Mouse (Mus musculus) embryonic facial prominence, embryonic 15.5 days (tissue): ENCODE results near the gene Nr0b2. TPM values are rescaled to one million over a fixed set of nuclear protein-coding genes. Genes with fewer than 3 reads are reported as not detected.

ENCODE experiments used
- ATAC-seq: fragments of 200-750 bp; cut with Nextera tagmentation; 2 replicates; pipeline ENCODE4 v1.8.0; 2017; ENCODE audit warnings: low read depth, moderate TSS enrichment; ENCODE audit not compliant: insufficient number of reproducible peaks, low FRiP score, low TSS enrichment
- H3K27ac ChIP-seq: fragments of 300-500 bp; sonication (generic); replicated peaks from 2 replicates; pipeline ENCODE4 v1.5.1; 2015; ENCODE audit warnings: mild to moderate bottlenecking, inconsistent platforms
- H3K27me3 ChIP-seq: fragments of 300-500 bp; sonication (generic); 2 replicates; pipeline ENCODE4 v1.6.1; 2015; ENCODE audit warnings: inconsistent platforms
- H3K36me3 ChIP-seq: fragments of 300-500 bp; sonication (generic); 2 replicates; pipeline ENCODE4 v1.6.1; 2015; ENCODE audit warnings: mild to moderate bottlenecking, inconsistent platforms
- H3K4me1 ChIP-seq: fragments of 300-500 bp; sonication (generic); 2 replicates; pipeline ENCODE4 v1.6.1; 2015; ENCODE audit warnings: inconsistent platforms
- H3K4me2 ChIP-seq: fragments of 300-500 bp; sonication (generic); replicated peaks from 2 replicates; pipeline ENCODE4 v1.6.1; 2015; ENCODE audit warnings: mild to moderate bottlenecking, inconsistent platforms
- H3K4me3 ChIP-seq: fragments of 300-500 bp; sonication (generic); replicated peaks from 2 replicates; pipeline ENCODE4 v1.5.1; 2015; ENCODE audit warnings: mild to moderate bottlenecking, inconsistent platforms
- H3K9ac ChIP-seq: fragments of 300-500 bp; sonication (generic); 2 replicates; pipeline ENCODE4 v1.6.1; 2015; ENCODE audit warnings: inconsistent platforms
- H3K9me3 ChIP-seq: fragments of 300-500 bp; sonication (generic); replicated peaks from 2 replicates; pipeline ENCODE4 v1.6.1; 2016; ENCODE audit warnings: inconsistent platforms
- WGBS: fragments of 180-500 bp; shearing (Covaris S2); methylation state at CpG from one replicate; pipeline ENCODE4 v1.1.7; 2015; 5-methylcytosine and 5-hydroxymethylcytosine counted together
- polyA plus RNA-seq: library from polyadenylated mRNA; unstranded; fragments of >200 nt; fragmentation: Nextera tagmentation; extraction: Ambion mirVana; gene quantifications from 2 replicates; pipeline ENCODE4 v1.2.1, GENCODE M21; 2015

Nr0b2 gene
- polyA plus RNA-seq, 1 experiment from 2014 or later: 0.15 TPM

DNA sequence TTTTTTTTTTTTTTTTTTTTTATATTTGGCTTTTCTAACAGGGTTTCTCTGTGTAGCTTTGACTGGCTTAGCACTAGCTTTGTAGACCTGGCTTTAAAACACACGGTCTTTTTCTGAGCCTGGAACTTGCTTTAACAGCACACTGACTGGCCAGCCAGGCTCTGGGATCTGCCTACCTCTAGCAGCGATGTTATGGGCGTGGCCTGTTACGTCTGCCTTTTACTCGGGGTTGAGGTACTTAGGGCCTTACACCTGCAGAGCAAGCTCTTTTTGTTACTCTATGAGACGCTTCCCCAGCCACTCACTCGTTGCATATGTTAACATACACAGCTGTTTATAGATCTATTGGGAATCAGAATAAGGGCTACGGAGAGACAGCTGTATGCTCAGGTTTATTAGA lies 14.1 kb downstream of the Nr0b2 start:
- Histone ChIP-seq H3K36me3 (no peaks in the 10 kb centered on the region), H3K27me3 (no peaks in the 10 kb centered on the region), H3K4me2 (no peak overlapping the region), H3K9ac (no peak overlapping the region), H3K4me3 (no peak overlapping the region), H3K9me3 (no peaks in the 10 kb centered on the region), H3K27ac (no peak overlapping the region), H3K4me1 (no peaks in the 10 kb centered on the region)
- ATAC-seq: no peak
- WGBS: 26% methylated on average over 8 of the region's 8 CpGs

DNA sequence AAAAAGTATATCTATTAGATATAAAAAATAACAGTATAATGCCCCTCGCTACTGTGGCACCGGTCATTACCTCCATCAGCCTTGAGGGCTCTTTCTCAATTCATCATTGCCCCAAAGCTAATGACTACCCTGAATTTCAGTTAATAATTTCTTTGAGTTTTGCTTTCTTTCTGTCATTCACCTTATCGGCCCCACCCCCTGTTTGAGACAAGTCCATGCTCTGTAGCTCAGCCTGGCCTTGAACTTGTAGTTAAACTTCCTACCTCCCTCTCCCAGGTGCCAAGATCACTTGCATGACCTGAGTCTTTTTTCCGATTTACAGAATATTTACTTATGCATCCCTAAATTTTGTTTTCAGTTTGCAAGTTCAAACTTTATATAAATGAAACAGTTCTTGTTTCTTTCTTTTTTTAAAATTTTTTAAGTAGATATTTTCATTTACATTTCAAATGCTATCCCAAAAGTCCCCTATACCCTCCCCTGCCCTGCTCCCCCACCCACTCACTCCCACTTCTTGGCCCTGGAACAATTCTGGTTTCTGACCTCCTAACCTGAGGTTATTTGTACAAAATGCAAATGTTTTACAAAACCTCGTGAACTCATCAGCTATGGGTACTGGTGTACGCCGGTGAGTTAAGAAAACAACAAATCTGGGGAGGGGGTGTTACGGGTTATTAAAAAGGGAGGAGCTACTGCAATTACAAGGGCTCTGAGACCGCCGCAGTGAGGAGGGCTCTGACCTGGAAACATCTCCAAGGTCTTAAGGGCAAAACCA lies 16.3 kb downstream of the Nr0b2 start:
- Histone ChIP-seq H3K27ac (no peak overlapping the region), H3K4me1 (0 out of 2 replicates have a peak, but pooled peaks cover 5% of the 10 kb centered on the region), H3K4me3 (no peak overlapping the region), H3K27me3 (no peaks in the 10 kb centered on the region), H3K9ac (no peak overlapping the region), H3K4me2 (no peak overlapping the region), H3K9me3 (no peaks in the 10 kb centered on the region), H3K36me3 (no peaks in the 10 kb centered on the region)
- WGBS: 79% methylated on average over 10 of the region's 10 CpGs
- ATAC-seq: no peak

DNA sequence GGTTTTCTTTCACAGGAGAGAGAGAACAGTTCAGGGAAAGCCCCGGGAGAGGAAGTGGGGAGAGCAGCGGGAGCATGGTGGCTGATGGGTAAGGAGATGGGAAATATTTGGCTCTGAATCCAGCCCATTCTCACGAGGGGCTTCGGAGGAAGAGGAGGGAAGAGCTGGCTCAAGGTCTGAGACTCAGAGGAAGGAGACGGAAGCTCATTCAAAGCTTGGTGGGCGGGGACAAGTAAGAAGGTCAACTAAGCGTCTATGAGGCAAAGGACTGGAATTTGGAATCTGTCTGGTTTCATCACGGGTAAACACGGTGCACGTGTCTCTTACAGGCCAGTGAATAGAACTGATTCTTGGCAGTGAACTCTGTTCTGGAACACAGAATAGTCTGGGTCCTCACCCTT lies 16.9 kb downstream of the Nr0b2 start:
- Histone ChIP-seq H3K9ac (no peak overlapping the region), H3K9me3 (no peaks in the 10 kb centered on the region), H3K27me3 (no peaks in the 10 kb centered on the region), H3K36me3 (no peaks in the 10 kb centered on the region), H3K27ac (no peak overlapping the region), H3K4me2 (no peak overlapping the region), H3K4me1 (peaks cover 6% of the 10 kb centered on the region; the same call in 1 of the 2 replicates), H3K4me3 (no peak overlapping the region)
- ATAC-seq: no peak
- 54% methylated on average over 10 of the region's 10 CpGs for WGBS

DNA sequence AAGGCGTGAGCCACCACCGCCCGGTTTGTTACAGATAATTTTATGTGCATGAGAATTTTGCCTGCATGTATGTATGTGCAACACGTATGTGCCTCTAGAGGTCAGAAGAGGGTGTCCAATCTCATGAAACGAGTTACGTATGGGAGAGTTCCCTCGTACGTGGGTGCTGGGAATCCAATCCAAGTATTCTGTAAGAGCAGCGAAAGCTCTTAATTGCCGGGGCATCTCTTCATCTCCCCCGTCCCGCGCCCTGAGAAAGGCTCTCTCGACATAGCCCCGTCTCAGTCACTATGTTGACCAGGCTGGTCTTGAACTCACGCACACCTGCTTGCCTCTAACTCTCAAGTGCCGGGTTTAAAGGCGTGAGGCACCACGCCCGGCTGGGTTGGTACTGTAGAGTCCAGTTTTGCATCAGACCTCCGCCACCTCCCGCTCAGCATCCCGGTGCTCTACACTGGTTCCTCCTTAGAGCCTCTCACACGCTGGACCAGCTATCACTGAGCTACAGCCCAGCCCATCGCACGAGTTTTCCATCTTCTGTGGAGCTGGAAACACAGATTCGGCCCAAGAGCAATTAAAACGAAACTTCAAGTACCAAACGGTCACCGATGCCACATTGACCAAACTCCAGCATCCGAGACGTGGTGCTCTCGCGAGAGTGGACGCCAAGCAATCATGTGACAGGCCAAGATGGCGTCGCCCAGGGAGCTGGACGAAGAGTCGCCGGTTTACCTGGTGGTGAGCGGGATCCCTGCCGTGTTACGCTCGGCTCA lies 21.1 kb downstream of the Nr0b2 start, which contains the start of gene Gpatch3:
Gpatch3 (plus strand) TSS at position 676 of the 773 bp plus-strand sequence.
- no peaks in the 10 kb centered on the region for H3K27me3 ChIP-seq
- H3K36me3 ChIP-seq: peaks cover 12% of the 10 kb centered on the region
- 5% methylated on average over 44 of the region's 44 CpGs for WGBS
- H3K4me2 ChIP-seq: peak within 1 kb of the TSS; percentile 85
- H3K4me3 ChIP-seq: peak within 1 kb of the TSS; percentile 81
- no peaks in the 10 kb centered on the region for H3K9me3 ChIP-seq
- H3K4me1 ChIP-seq: peaks cover 13% of the 10 kb centered on the region
- H3K27ac ChIP-seq: peak within 1 kb of the TSS; percentile 88
- peak; percentile 92 for ATAC-seq
- H3K9ac ChIP-seq: peak within 1 kb of the TSS; percentile 75

DNA sequence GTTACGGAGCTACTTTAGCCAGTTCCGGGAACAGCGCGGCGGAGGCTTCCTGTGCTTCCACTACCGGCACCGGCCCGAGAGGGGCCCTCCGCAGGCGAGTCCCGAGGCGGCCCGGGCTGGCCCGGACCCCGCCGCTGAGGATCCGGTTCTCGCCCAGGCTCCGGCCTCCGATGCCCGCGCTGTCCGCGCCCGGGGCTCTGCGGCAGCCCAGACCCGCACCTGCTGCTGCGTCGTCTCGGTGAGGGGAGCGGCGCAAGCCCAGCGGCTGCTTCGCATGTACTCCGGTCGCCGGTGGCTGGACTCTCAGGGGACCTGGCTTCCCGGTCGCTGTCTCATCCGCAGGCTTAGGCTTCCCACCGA lies 21.6 kb downstream of the Nr0b2 start:
- ATAC-seq: peak; percentile 49
- peak overlapping the region; percentile 81 for H3K4me3 ChIP-seq
- peak overlapping the region; percentile 85 for H3K4me2 ChIP-seq
- under 1% methylated on average over 41 of the region's 41 CpGs for WGBS
- no peaks in the 10 kb centered on the region for H3K9me3 ChIP-seq
- no peaks in the 10 kb centered on the region for H3K27me3 ChIP-seq
- peak overlapping the region; percentile 88; the same call in 1 of the 2 replicates for H3K27ac ChIP-seq
- peaks cover 18% of the 10 kb centered on the region for H3K36me3 ChIP-seq
- peaks cover 13% of the 10 kb centered on the region for H3K4me1 ChIP-seq
- H3K9ac ChIP-seq: peak overlapping the region; percentile 75

DNA sequence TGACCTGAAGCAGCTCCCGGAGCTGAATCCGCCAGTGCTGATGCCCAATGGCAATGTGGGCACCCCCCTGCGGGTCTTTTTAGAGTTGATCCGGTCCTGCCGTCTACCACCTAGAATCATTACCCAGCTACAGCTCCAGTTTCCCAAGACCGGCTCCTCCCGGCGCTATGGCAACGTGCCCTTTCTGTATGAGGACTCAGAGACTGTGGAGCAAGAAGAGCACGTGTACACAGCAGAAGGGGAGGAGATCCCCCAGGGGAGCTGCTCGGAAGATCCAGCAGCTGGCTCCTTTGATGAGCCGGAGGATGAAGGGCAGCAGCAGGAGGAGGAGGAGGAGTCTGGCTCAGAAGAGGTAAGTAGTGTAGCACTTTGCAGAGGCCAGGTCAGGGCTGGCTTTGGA lies 24.8 kb downstream of the Nr0b2 start:
- Histone ChIP-seq H3K27me3 (no peaks in the 10 kb centered on the region), H3K4me2 (no peak overlapping the region), H3K9me3 (no peaks in the 10 kb centered on the region), H3K36me3 (peaks cover 39% of the 10 kb centered on the region), H3K4me1 (peaks cover 14% of the 10 kb centered on the region), H3K27ac (no peak overlapping the region), H3K4me3 (no peak overlapping the region), H3K9ac (no peak overlapping the region)
- no peak for ATAC-seq
- WGBS: 62% methylated on average over 12 of the region's 12 CpGs

DNA sequence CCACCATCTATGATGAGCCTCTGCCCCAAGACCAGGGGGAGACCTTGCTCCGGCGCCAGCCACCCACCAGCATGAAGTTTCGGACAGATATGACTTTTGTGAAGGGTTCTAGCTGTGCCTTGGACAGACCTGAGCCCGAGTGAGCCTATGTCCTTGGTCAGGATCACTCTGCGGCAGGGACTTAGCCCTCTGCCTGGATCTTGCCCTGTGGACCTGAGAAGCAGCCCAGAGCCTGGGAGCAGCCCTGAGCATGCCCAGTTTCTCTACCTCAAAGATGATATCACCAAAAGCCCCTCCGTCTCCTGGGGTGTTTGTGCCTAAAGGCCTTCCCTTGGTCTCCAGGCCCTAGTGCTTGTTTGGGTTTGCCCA lies 30.5 kb downstream of the Nr0b2 start:
- Histone ChIP-seq H3K9ac (peak overlapping the region; percentile 87), H3K27me3 (no peaks in the 10 kb centered on the region), H3K36me3 (peaks cover 51% of the 10 kb centered on the region), H3K4me2 (peak overlapping the region; percentile 100), H3K9me3 (no peaks in the 10 kb centered on the region), H3K4me3 (peak overlapping the region; percentile 80), H3K4me1 (peaks cover 19% of the 10 kb centered on the region), H3K27ac (peak overlapping the region; percentile 89)
- no peak for ATAC-seq
- WGBS: 57% methylated on average over 6 of the region's 6 CpGs

DNA sequence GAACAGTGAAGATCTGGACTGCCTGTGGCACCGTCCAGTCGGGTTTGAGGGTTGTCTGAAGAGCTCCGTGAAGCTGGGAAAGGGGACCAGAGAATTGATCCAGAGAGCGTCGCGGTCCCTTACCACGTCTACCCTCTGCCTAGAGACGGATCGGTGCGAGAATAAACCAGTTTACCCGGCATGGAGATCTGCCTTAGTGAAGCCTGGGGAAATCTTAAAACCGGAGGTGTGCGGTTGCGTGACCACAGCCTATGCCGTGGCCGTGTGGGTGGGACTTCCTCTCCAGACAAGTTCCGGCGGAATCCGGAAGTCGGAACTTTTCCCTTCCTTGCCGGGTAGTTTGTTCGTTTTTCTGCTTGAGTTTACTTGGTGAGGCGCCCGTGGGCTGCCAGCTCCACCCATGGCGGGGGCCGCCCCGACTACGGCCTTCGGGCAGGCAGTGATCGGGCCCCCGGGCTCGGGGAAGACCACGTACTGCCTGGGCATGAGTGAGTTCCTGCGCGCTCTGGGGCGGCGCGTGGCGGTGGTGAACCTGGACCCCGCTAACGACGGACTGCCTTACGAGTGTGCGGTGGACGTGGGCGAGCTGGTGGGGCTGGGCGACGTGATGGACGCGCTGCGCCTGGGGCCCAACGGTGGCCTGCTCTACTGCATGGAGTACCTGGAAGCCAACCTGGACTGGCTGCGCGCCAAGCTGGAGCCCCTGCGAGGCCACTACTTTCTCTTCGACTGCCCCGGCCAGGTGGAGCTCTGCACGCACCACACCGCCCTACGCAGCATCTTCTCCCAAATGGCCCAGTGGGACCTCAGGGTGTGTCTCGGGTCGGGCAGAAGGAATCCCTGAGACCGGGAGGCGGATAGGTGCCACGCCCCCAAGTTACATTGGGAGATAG lies 31.1 kb downstream of the Nr0b2 start, which contains the start of gene Gpn2:
Gpn2 (plus strand) TSS at position 304 of the 893 bp plus-strand sequence.
- ATAC-seq: peak; percentile 85; the same call in 1 of the 2 replicates
- Histone ChIP-seq H3K4me2 (peak within 1 kb of the TSS; percentile 100), H3K9me3 (no peaks in the 10 kb centered on the region), H3K27ac (peak within 1 kb of the TSS; percentile 89), H3K4me1 (peaks cover 19% of the 10 kb centered on the region), H3K9ac (peak within 1 kb of the TSS; percentile 87), H3K4me3 (peak within 1 kb of the TSS; percentile 80), H3K36me3 (peaks cover 51% of the 10 kb centered on the region), H3K27me3 (no peaks in the 10 kb centered on the region)
- WGBS: 1% methylated on average over 65 of the region's 65 CpGs

DNA sequence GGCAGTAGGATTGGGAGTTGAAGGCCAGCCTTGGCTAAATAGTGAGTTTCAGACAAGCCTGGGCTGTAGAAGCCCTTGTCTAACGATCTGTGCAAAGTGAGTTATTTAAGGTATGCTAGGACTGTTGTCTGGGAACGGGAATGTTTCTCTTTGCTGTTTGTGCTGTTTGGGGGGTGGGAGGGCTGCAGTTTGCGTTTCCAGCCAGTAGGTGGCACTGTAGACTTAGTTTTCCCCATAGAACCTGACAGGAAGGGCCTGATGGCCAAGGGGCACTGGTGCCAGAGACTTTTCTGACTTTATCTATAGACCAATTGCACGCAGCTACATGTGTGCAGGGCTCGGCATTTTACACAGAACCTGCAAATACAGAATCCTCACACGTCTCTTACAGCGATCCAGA lies 39.4 kb downstream of the Nr0b2 start:
- Histone ChIP-seq H3K9ac (no peak overlapping the region), H3K9me3 (no peaks in the 10 kb centered on the region), H3K4me2 (no peak overlapping the region), H3K27ac (no peak overlapping the region), H3K27me3 (no peaks in the 10 kb centered on the region), H3K4me1 (0 out of 2 replicates have a peak, but pooled peaks cover 7% of the 10 kb centered on the region), H3K4me3 (no peak overlapping the region), H3K36me3 (peaks cover 43% of the 10 kb centered on the region)
- no peak for ATAC-seq
- WGBS: 27% methylated on average over 7 of the region's 7 CpGs

DNA sequence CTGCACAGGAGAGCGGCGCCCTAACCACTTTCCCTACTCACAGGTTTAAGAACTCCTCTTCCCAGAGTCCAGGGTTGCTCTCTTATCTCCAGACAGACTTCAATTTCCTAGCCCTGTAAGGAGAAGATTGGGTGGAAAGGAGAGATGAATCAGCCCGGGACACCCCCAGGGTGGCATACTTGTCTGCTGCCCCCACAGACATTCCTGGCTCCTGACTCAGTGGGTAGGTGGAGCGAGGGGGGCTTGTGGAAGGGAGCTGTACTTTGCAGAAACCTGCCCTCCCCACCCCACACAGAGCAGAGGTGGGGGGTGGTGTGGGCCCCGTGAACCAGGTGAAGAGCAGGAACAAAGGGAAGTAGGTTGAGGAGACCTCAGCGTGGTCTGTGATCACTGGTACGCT lies 42.4 kb downstream of the Nr0b2 start:
- H3K27ac ChIP-seq: peak overlapping the region; percentile 49
- peaks cover 13% of the 10 kb centered on the region for H3K36me3 ChIP-seq
- 61% methylated on average over 7 of the region's 7 CpGs for WGBS
- no peaks in the 10 kb centered on the region for H3K9me3 ChIP-seq
- H3K4me2 ChIP-seq: no peak overlapping the region
- H3K27me3 ChIP-seq: peaks cover 13% of the 10 kb centered on the region
- no peak overlapping the region for H3K4me3 ChIP-seq
- H3K9ac ChIP-seq: no peak overlapping the region
- ATAC-seq: no peak
- H3K4me1 ChIP-seq: peaks cover 22% of the 10 kb centered on the region

DNA sequence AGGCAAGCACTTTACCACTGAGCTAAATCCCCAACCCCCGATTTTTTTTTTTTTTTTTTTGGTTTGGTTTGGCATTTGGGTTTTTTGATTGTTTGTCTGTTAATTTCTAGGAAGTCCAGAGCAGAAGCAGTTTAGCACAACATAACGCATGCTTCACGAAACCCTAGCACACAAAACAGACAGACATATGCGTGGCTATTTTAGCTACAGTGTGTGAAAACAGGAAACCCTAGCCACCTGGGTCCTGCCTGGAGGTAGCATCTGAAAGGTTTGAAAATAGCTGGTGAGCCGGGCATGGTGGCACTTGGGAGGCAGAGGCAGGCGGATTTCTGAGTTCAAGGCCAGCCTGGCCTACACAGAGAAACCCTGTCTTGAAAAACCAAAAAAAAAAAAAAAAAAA lies 42.9 kb downstream of the Nr0b2 start:
- Histone ChIP-seq H3K27me3 (peaks cover 13% of the 10 kb centered on the region), H3K4me2 (no peak overlapping the region), H3K27ac (no peak overlapping the region; the same call in 1 of the 2 replicates), H3K9me3 (no peaks in the 10 kb centered on the region), H3K9ac (no peak overlapping the region), H3K36me3 (peaks cover 8% of the 10 kb centered on the region), H3K4me1 (peaks cover 22% of the 10 kb centered on the region), H3K4me3 (no peak overlapping the region)
- ATAC-seq: no peak
- WGBS: 69% methylated on average over 6 of the region's 6 CpGs
